Mouse (Mus musculus) kidney, embryonic 15.5 days (tissue): ENCODE results near the gene Ttll3. TPM values are rescaled to one million over a fixed set of nuclear protein-coding genes. Genes with fewer than 3 reads are reported as not detected.
A peak's percentile ranks its signal among the peaks of the same experiment; 100 is the strongest.

Source experiments
- ATAC-seq: fragments of 200-750 bp; cut with Nextera tagmentation; replicated peaks from 2 replicates; pipeline ENCODE4 v1.8.0; 2017; ENCODE audit warnings: moderate TSS enrichment; ENCODE audit not compliant: low FRiP score
- H3K27ac ChIP-seq: fragments of 300-500 bp; sonication (generic); 2 replicates; pipeline ENCODE4 v1.5.1; 2015; ENCODE audit warnings: mild to moderate bottlenecking, inconsistent platforms
- H3K27me3 ChIP-seq: fragments of 300-500 bp; sonication (generic); 2 replicates; pipeline ENCODE4 v1.6.1; 2015; ENCODE audit warnings: inconsistent platforms
- H3K36me3 ChIP-seq: fragments of 300-500 bp; sonication (generic); 2 replicates; pipeline ENCODE4 v1.6.1; 2015; ENCODE audit warnings: inconsistent platforms
- H3K4me1 ChIP-seq: fragments of 300-500 bp; sonication (generic); 2 replicates; pipeline ENCODE4 v1.6.1; 2015; ENCODE audit warnings: inconsistent platforms
- H3K4me2 ChIP-seq: fragments of 300-500 bp; sonication (generic); 2 replicates; pipeline ENCODE4 v1.6.1; 2015; ENCODE audit warnings: moderate library complexity, mild to moderate bottlenecking, inconsistent platforms
- H3K4me3 ChIP-seq: fragments of 300-500 bp; sonication (generic); replicated peaks from 2 replicates; pipeline ENCODE4 v1.5.1; 2015; ENCODE audit warnings: mild to moderate bottlenecking, inconsistent platforms
- H3K9ac ChIP-seq: fragments of 300-500 bp; sonication (generic); 2 replicates; pipeline ENCODE4 v1.6.1; 2015; ENCODE audit warnings: mild to moderate bottlenecking, inconsistent platforms
- H3K9me3 ChIP-seq: fragments of 300-500 bp; sonication (generic); replicated peaks from 2 replicates; pipeline ENCODE4 v1.6.1; 2016; ENCODE audit warnings: inconsistent platforms
- WGBS: fragments of 180-500 bp; shearing (Covaris S2); methylation state at CpG from one replicate; pipeline ENCODE4 v1.1.7; 2015; ENCODE audit warnings: mixed read lengths; 5-methylcytosine and 5-hydroxymethylcytosine counted together
- polyA plus RNA-seq: library from polyadenylated mRNA; unstranded; fragments of >200 nt; fragmentation: Nextera tagmentation; extraction: Ambion mirVana; gene quantifications from 2 replicates; pipeline ENCODE4 v1.2.1, GENCODE M21; 2015

Gene Ttll3
- polyA plus RNA-seq, 1 experiment from 2014 or later, result 3.6 TPM

GRCm38 (mm10) chr6:113404649-113405448 is 15.8 kb downstream of the Ttll3 start:
- 76% methylated on average over 12 of the region's 12 CpGs for WGBS
- peaks cover 9% of the 10 kb centered on the region; the same call in 1 of the 2 replicates for H3K36me3 ChIP-seq
- H3K4me1 ChIP-seq, result no peaks in the 10 kb centered on the region
- H3K27me3 ChIP-seq, result no peaks in the 10 kb centered on the region
- H3K4me3 ChIP-seq, result no peak overlapping the region
- peak overlapping the region; percentile 61; the same call in 1 of the 2 replicates for H3K27ac ChIP-seq
- H3K9me3 ChIP-seq, result no peaks in the 10 kb centered on the region
- H3K4me2 ChIP-seq, result no peak overlapping the region
- no peak overlapping the region for H3K9ac ChIP-seq
- ATAC-seq, result peak; percentile 77

DNA sequence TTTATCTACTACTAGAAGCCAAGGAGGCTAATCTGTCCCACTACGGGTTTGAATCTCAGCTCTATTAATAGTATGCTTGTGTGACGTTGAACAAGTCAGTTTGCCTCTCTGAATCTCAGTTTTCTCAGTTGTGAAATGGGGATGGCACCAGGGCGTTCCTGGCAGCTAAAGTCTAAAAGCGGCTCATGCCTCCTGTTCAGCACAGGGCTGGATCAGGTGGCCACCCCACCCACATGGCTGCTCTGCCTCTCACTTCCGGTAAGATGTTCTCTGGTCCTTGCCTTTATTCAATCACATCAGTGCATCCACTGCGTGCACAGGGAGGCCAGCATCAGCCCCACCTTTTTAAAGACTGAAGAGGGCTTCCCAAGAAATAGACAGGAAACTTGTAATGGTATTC is 16.4 kb downstream of the Ttll3 start:
- Histone ChIP-seq H3K9ac (no peak overlapping the region), H3K9me3 (no peaks in the 10 kb centered on the region), H3K4me2 (no peak overlapping the region), H3K27me3 (no peaks in the 10 kb centered on the region), H3K36me3 (peaks cover 9% of the 10 kb centered on the region; the same call in 1 of the 2 replicates), H3K4me3 (no peak overlapping the region), H3K27ac (0 out of 2 replicates have a peak overlapping the region, but pooled peaks have one; percentile 4), H3K4me1 (no peaks in the 10 kb centered on the region)
- no peak for ATAC-seq
- 86% methylated on average over 6 of the region's 6 CpGs for WGBS

DNA sequence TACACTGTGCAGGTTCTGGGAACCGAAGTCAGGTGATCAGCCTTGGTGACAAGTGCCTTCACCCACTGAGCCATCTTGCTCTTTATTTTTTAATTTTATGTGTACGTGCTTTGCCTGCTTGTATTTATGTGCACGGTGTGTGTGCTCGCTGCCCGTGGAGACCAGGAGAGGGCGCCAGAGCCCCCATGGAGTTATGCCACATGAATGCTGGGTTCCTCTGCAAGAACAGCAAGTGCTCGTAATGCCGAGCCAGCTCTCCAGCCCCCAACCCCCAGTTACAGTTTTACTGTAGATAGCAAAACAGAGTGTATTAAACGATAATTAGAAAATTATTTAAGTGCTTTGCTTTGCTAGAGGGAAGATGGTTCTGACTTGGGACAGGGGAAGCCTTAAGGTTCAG is 17.6 kb downstream of the Ttll3 start:
- Histone ChIP-seq H3K27ac (no peak overlapping the region), H3K9me3 (no peaks in the 10 kb centered on the region), H3K9ac (no peak overlapping the region), H3K4me3 (no peak overlapping the region), H3K36me3 (peaks cover 9% of the 10 kb centered on the region; the same call in 1 of the 2 replicates), H3K4me2 (no peak overlapping the region), H3K27me3 (no peaks in the 10 kb centered on the region), H3K4me1 (no peaks in the 10 kb centered on the region)
- no peak for ATAC-seq
- 76% methylated on average over 9 of the region's 9 CpGs for WGBS

DNA sequence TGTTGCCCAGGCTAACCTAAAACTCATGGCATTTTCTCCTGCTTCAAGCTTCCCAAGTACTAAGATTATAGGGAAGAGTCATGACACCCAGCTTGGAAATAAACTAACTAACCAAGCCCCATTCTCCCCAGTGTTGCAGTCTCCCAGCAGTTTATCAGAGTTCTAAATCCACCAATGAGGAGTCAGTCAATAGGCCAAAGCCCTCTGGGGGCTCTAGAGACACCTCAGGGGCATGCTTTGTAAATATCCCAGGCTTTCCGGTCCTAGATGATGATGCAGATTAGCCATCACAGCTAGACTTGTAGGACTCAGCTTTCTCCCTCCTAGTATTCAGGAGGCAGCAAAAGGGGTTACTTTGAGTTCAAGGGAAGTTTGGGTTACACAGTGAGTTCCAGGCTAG is 20.9 kb downstream of the Ttll3 start:
- 62% methylated on average over 1 of the region's 1 CpGs for WGBS
- H3K4me3 ChIP-seq, result no peak overlapping the region
- ATAC-seq, result no peak
- no peak overlapping the region for H3K27ac ChIP-seq
- H3K36me3 ChIP-seq, result peaks cover 14% of the 10 kb centered on the region
- no peaks in the 10 kb centered on the region for H3K9me3 ChIP-seq
- no peaks in the 10 kb centered on the region for H3K4me1 ChIP-seq
- H3K9ac ChIP-seq, result no peak overlapping the region
- no peak overlapping the region for H3K4me2 ChIP-seq
- no peaks in the 10 kb centered on the region for H3K27me3 ChIP-seq

- Histone ChIP-seq H3K9ac (no peak overlapping the region), H3K4me2 (no peak overlapping the region), H3K4me3 (no peak overlapping the region), H3K4me1 (peaks cover 15% of the 10 kb centered on the region), H3K36me3 (peaks cover 26% of the 10 kb centered on the region), H3K27me3 (no peaks in the 10 kb centered on the region), H3K9me3 (no peaks in the 10 kb centered on the region), H3K27ac (no peak overlapping the region)
- WGBS, result 76% methylated on average over 5 of the region's 5 CpGs
- ATAC-seq, result no peak
Measured at GRCm38 (mm10) chr6:113416416-113416815, 27.4 kb downstream of the Ttll3 start.

- 11% methylated on average over 16 of the region's 16 CpGs for WGBS
- Histone ChIP-seq H3K4me2 (peak overlapping the region; percentile 90), H3K4me1 (peaks cover 15% of the 10 kb centered on the region), H3K27ac (peak overlapping the region; percentile 65), H3K27me3 (no peaks in the 10 kb centered on the region), H3K4me3 (peak overlapping the region; percentile 63), H3K9me3 (no peaks in the 10 kb centered on the region), H3K36me3 (peaks cover 26% of the 10 kb centered on the region), H3K9ac (peak overlapping the region; percentile 66)
- peak; percentile 77 for ATAC-seq
Measured at GRCm38 (mm10) chr6:113418441-113419198, 29.6 kb downstream of the Ttll3 start.

- no peaks in the 10 kb centered on the region for H3K27me3 ChIP-seq
- H3K4me3 ChIP-seq, result peak within 1 kb of the TSS; percentile 63
- H3K4me1 ChIP-seq, result peaks cover 15% of the 10 kb centered on the region
- H3K36me3 ChIP-seq, result peaks cover 26% of the 10 kb centered on the region
- no peaks in the 10 kb centered on the region for H3K9me3 ChIP-seq
- H3K9ac ChIP-seq, result peak within 1 kb of the TSS; percentile 66
- ATAC-seq, result peak; percentile 97
- H3K4me2 ChIP-seq, result peak within 1 kb of the TSS; percentile 90
- under 1% methylated on average over 25 of the region's 25 CpGs for WGBS
- H3K27ac ChIP-seq, result peak within 1 kb of the TSS; percentile 65
Measured at GRCm38 (mm10) chr6:113419199-113419587, 30.1 kb downstream of the Ttll3 start, which contains the start of gene Rpusd3. Gene Rpusd3 (minus strand): TSS chr6:113419340.

- 77% methylated on average over 4 of the region's 4 CpGs for WGBS
- H3K27ac ChIP-seq, result no peak overlapping the region
Measured at GRCm38 (mm10) chr6:113423000-113423399, 33.9 kb downstream of the Ttll3 start.

DNA sequence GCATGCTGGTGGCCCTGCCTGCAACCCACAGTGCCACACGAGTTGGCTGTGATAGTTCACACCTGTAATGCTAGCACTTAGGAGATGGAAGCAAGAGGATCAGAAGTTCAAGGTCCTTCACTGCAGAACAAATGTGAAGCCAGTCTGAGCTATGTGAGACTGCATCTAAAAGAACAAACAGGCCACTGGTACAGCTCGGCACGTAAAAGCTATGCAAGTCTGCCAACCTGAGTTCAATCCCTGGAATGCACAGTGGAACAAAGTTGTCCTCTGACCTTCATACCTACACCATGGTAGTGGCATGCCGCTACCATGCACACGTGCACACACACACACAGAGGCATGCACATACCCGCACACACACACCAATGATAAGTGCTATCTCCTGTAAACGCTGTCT is 35.1 kb downstream of the Ttll3 start:
- 82% methylated on average over 7 of the region's 7 CpGs for WGBS
- Histone ChIP-seq H3K9me3 (peaks cover 3% of the 10 kb centered on the region; the same call in 1 of the 2 replicates), H3K27ac (no peak overlapping the region), H3K4me3 (no peak overlapping the region), H3K9ac (no peak overlapping the region), H3K27me3 (no peaks in the 10 kb centered on the region), H3K4me2 (no peak overlapping the region), H3K4me1 (peaks cover 3% of the 10 kb centered on the region), H3K36me3 (no peaks in the 10 kb centered on the region)
- ATAC-seq, result no peak

More at GRCm38 (mm10) chr6:113423000-113423399, 33.9 kb downstream of the Ttll3 start:
- ATAC-seq, result no peak
- Histone ChIP-seq H3K4me1 (peaks cover 10% of the 10 kb centered on the region), H3K4me2 (no peak overlapping the region), H3K4me3 (no peak overlapping the region), H3K9me3 (peaks cover 3% of the 10 kb centered on the region; the same call in 1 of the 2 replicates), H3K36me3 (no peaks in the 10 kb centered on the region), H3K9ac (no peak overlapping the region), H3K27me3 (no peaks in the 10 kb centered on the region)

DNA sequence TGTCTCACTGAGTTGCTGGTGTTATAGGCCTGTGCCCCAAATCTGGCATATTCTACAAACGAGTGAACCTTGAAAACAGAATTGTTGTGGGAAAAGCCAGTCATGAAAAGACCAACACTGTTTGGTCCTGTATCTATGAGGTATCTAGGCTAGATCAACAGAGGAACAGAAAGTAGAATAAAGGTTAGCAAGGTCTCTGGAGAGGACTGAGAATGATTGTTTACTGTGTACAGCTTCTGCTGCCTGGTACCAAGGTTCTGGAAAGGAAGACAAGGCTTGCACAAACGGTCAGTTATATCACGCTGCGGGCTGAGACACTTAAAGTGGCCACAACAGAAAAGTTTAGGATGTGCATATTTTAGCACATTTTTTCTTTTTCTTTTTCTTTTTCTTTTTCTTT is 37.6 kb downstream of the Ttll3 start:
- Histone ChIP-seq H3K9ac (no peak overlapping the region), H3K4me1 (no peaks in the 10 kb centered on the region), H3K36me3 (no peaks in the 10 kb centered on the region), H3K9me3 (peaks cover 3% of the 10 kb centered on the region; the same call in 1 of the 2 replicates), H3K4me2 (no peak overlapping the region), H3K27ac (no peak overlapping the region), H3K4me3 (no peak overlapping the region), H3K27me3 (no peaks in the 10 kb centered on the region)
- ATAC-seq, result no peak
- WGBS, result 92% methylated on average over 4 of the region's 4 CpGs

GRCm38 (mm10) chr6:113427397-113427796 is 38.3 kb downstream of the Ttll3 start:
- Histone ChIP-seq H3K27ac (no peak overlapping the region), H3K4me3 (no peak overlapping the region), H3K4me2 (no peak overlapping the region), H3K9me3 (peaks cover 3% of the 10 kb centered on the region; the same call in 1 of the 2 replicates), H3K27me3 (no peaks in the 10 kb centered on the region), H3K36me3 (no peaks in the 10 kb centered on the region), H3K4me1 (0 out of 2 replicates have a peak, but pooled peaks cover 4% of the 10 kb centered on the region), H3K9ac (no peak overlapping the region)
- ATAC-seq, result no peak
- 59% methylated on average over 3 of the region's 3 CpGs for whole genome bisulfite sequencing

DNA sequence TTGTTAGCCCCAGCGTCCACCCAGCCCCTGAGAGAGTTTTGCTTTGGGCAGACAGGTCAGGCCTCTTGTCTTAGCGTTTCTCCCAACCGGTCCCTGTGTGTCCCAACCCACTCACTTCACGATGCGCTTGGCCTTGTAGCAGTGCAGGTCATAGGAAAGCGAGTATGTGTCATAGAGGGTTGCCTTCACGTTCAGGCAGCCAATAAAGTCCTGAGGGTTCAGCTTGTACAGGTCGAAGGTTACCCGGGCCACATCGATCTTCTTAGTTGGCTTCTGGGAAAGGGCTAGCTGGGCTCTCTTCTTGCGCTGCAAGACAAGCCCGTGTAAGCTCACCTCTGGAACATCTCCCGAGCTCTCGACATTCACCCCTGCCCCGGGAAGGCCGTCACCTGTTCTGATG is 38.9 kb downstream of the Ttll3 start:
- Histone ChIP-seq H3K9ac (no peak overlapping the region), H3K4me3 (no peak overlapping the region), H3K4me2 (no peak overlapping the region), H3K27me3 (no peaks in the 10 kb centered on the region), H3K4me1 (0 out of 2 replicates have a peak, but pooled peaks cover 4% of the 10 kb centered on the region), H3K36me3 (no peaks in the 10 kb centered on the region), H3K9me3 (peaks cover 3% of the 10 kb centered on the region; the same call in 1 of the 2 replicates), H3K27ac (no peak overlapping the region)
- no peak for ATAC-seq
- 89% methylated on average over 16 of the region's 16 CpGs for WGBS
